9 mouse cellular contexts compared by ENCODE assay signal in genomic region chr10:42989910-42990309, GRCm38 (mm10).
DNase-seq lines count a peak whose midpoint lies in the region; ATAC-seq and TF ChIP-seq lines count a peak whose summit lies in the region.
"Had no signal": no experiment of that assay in that cellular context is flagged by ENCODE, and none has a peak within 500 bp of the region (broad histone marks: within the 10 kb centered on the region; RNA-seq: fewer than 3 reads in every experiment).

No protein-coding gene starts in this region.

- TF ChIP-seq CTCF in heart, postnatal 0 days (IDR thresholded peaks at IDR 0.05; ENCODE audit: low read depth): peak; percentile 87

- no peaks in the 10 kb centered on the region for H3K36me3 ChIP-seq in intestine, embryonic 14.5 days (ENCODE audit: control insufficient read depth, insufficient read depth, low read length)
- H3K36me3 ChIP-seq in intestine, embryonic 15.5 days: no peaks in the 10 kb centered on the region
- H3K36me3 ChIP-seq in heart, postnatal 0 days (replicated peaks; ENCODE audit: control insufficient read depth, insufficient read depth, low read length): no peaks in the 10 kb centered on the region

- no peak for TF ChIP-seq EP300 in heart, postnatal 0 days (IDR thresholded peaks at IDR 0.05; ENCODE audit: low read depth)

- no peak overlapping the region for H3K4me3 ChIP-seq in intestine, embryonic 14.5 days (ENCODE audit: low read depth, low read length)
- no peak overlapping the region for H3K4me3 ChIP-seq in intestine, embryonic 15.5 days (replicated peaks)
- H3K4me3 ChIP-seq in heart, postnatal 0 days (ENCODE audit: low read depth, low read length): no peak overlapping the region
- H3K4me3 ChIP-seq: erythroblast, embryonic 14.5 days had no signal

- no peaks in the 10 kb centered on the region for H3K9me3 ChIP-seq in intestine, embryonic 14.5 days (ENCODE audit: control insufficient read depth, low read length)
- no peaks in the 10 kb centered on the region for H3K9me3 ChIP-seq in intestine, embryonic 15.5 days
- no peaks in the 10 kb centered on the region for H3K9me3 ChIP-seq in heart, postnatal 0 days (replicated peaks; ENCODE audit: control insufficient read depth, low read length)

- H3K9ac ChIP-seq in intestine, embryonic 14.5 days (ENCODE audit: low read length): no peak overlapping the region
- H3K9ac ChIP-seq in intestine, embryonic 15.5 days: no peak overlapping the region
- no peak overlapping the region for H3K9ac ChIP-seq in heart, postnatal 0 days (replicated peaks; ENCODE audit: low read depth, low read length)

- H3K27ac ChIP-seq in intestine, embryonic 14.5 days (ENCODE audit: low read depth): no peak overlapping the region
- no peak overlapping the region for H3K27ac ChIP-seq in intestine, embryonic 15.5 days
- no peak overlapping the region for H3K27ac ChIP-seq in heart, postnatal 0 days (ENCODE audit: low read depth)

- H3K27me3 ChIP-seq in intestine, embryonic 14.5 days (replicated peaks; ENCODE audit: control insufficient read depth, insufficient read depth, low read length): no peaks in the 10 kb centered on the region
- H3K27me3 ChIP-seq in intestine, embryonic 15.5 days (replicated peaks): no peaks in the 10 kb centered on the region; the same call in 1 of the 2 replicates
- H3K27me3 ChIP-seq in heart, postnatal 0 days (ENCODE audit: control insufficient read depth, insufficient read depth, low read length): no peaks in the 10 kb centered on the region

- peak; percentile 93 for DNase-seq in intestine, embryonic 14.5 days (ENCODE audit: low spot score)
- DNase-seq in B cell, adult 2 months: peak; percentile 81 to 83
- DNase-seq in R1 (ENCODE audit: low read depth, low spot score): peak; percentile 79
- peak; percentile 73 to 83 for DNase-seq in cerebellum, postnatal 25 days
- no peak for DNase-seq in heart, postnatal 0 days (ENCODE audit: low spot score)
- DNase-seq in lung, postnatal 25 days (ENCODE audit: low spot score): peak; percentile 35
- DNase-seq in thymus, adult 18-20 months: peak; percentile 14 to 17

- ATAC-seq in intestine, embryonic 14.5 days (replicated peaks; ENCODE audit: low FRiP score, low TSS enrichment, low read depth): no peak
- ATAC-seq in intestine, embryonic 15.5 days: no peak
- ATAC-seq in heart, postnatal 0 days (ENCODE audit: insufficient read depth, low read depth): no peak

- 26% methylated on average over 6 of the region's 6 CpGs for WGBS in intestine, embryonic 14.5 days
- WGBS in intestine, embryonic 15.5 days: 31% methylated on average over 6 of the region's 6 CpGs
- 32% methylated on average over 6 of the region's 6 CpGs for WGBS in heart, postnatal 0 days

- H3K4me1 ChIP-seq in intestine, embryonic 14.5 days (replicated peaks; ENCODE audit: control insufficient read depth, insufficient read depth, low read length): peaks cover 2% of the 10 kb centered on the region; the same call in 1 of the 2 replicates
- H3K4me1 ChIP-seq in intestine, embryonic 15.5 days (replicated peaks): peaks cover 19% of the 10 kb centered on the region
- 0 out of 2 replicates have a peak, but pooled peaks cover 2% of the 10 kb centered on the region for H3K4me1 ChIP-seq in heart, postnatal 0 days (ENCODE audit: control insufficient read depth, insufficient read depth)

- no peak overlapping the region for H3K4me2 ChIP-seq in intestine, embryonic 14.5 days (ENCODE audit: low read length)
- H3K4me2 ChIP-seq in intestine, embryonic 15.5 days (replicated peaks): no peak overlapping the region
- H3K4me2 ChIP-seq in heart, postnatal 0 days (ENCODE audit: low read depth, low read length): no peak overlapping the region
